Mouse (Mus musculus) C2C12 (cell line): ENCODE results near the gene D630023F18Rik.

Experiments
- CTCF ChIP-seq: IDR thresholded peaks from one replicate; pipeline ENCODE4 v1.5.1; 2011; ENCODE audit not compliant: control insufficient read depth, insufficient read depth, insufficient read length
- FOSL1 ChIP-seq: IDR thresholded peaks from one replicate; pipeline ENCODE4 v1.8.0; 2011; ENCODE audit warnings: mild to moderate bottlenecking, low read length; ENCODE audit not compliant: poor library complexity, insufficient read depth, severe bottlenecking
- MAX ChIP-seq: IDR thresholded peaks from one replicate; pipeline ENCODE4 v1.6.1; 2011; ENCODE audit warnings: mild to moderate bottlenecking, control low read depth

- TF ChIP-seq CTCF (no peak), MAX (no peak), FOSL1 (no peak)
Measured at GRCm38 (mm10) chr1:65132833-65133232, 9.8 kb upstream of the D630023F18Rik start.
